Mouse (Mus musculus) embryonic facial prominence, embryonic 11.5 days (tissue): Measurements from ENCODE around the gene Hnrnpdl. TPM values are rescaled to one million over a fixed set of nuclear protein-coding genes. Genes with fewer than 3 reads are reported as not detected.
A peak's percentile ranks its signal among the peaks of the same experiment; 100 is the strongest.

Source experiments
- ATAC-seq: fragments of 200-750 bp; cut with Nextera tagmentation; replicated peaks from 2 replicates; pipeline ENCODE4 v1.8.0; 2017; ENCODE audit warnings: low read depth; ENCODE audit not compliant: insufficient number of reproducible peaks, low FRiP score, low TSS enrichment
- DNase-seq: peaks from one replicate; pipeline ENCODE4 v3.0.0-alpha.2; 2015; ENCODE audit warnings: low spot score
- H3K27ac ChIP-seq: fragments of 300-500 bp; sonication (generic); replicated peaks from 2 replicates; pipeline ENCODE4 v1.5.1; 2014; ENCODE audit warnings: mild to moderate bottlenecking, low read depth, low read length, control low read depth
- H3K27me3 ChIP-seq: fragments of 300-500 bp; sonication (generic); 2 replicates; pipeline ENCODE4 v1.6.1; 2014; ENCODE audit warnings: mild to moderate bottlenecking, low read length, moderate library complexity, mixed read lengths; ENCODE audit not compliant: control insufficient read depth, insufficient read depth
- H3K36me3 ChIP-seq: fragments of 300-500 bp; sonication (generic); replicated peaks from 2 replicates; pipeline ENCODE4 v1.6.1; 2014; ENCODE audit warnings: low read depth, mild to moderate bottlenecking, low read length, moderate library complexity, mixed read lengths; ENCODE audit not compliant: control insufficient read depth, insufficient read depth
- H3K4me1 ChIP-seq: fragments of 300-500 bp; sonication (generic); 2 replicates; pipeline ENCODE4 v1.6.1; 2014; ENCODE audit warnings: low read length, mixed read lengths; ENCODE audit not compliant: control insufficient read depth, insufficient read depth
- H3K4me2 ChIP-seq: fragments of 300-500 bp; sonication (generic); 2 replicates; pipeline ENCODE4 v1.6.1; 2014; ENCODE audit warnings: low read depth, mild to moderate bottlenecking, control low read depth, low read length, moderate library complexity
- H3K4me3 ChIP-seq: fragments of 300-500 bp; sonication (generic); 2 replicates; pipeline ENCODE4 v1.5.1; 2014; ENCODE audit warnings: low read depth, low read length, control low read depth
- H3K9ac ChIP-seq: fragments of 300-500 bp; sonication (generic); replicated peaks from 2 replicates; pipeline ENCODE4 v1.6.1; 2014; ENCODE audit warnings: mild to moderate bottlenecking, control low read depth, low read length
- H3K9me3 ChIP-seq: fragments of 300-500 bp; sonication (generic); replicated peaks from 2 replicates; pipeline ENCODE4 v1.6.1; 2016; ENCODE audit warnings: mild to moderate bottlenecking, low read length, inconsistent platforms, mixed read lengths; ENCODE audit not compliant: control insufficient read depth
- WGBS: fragments of 180-500 bp; shearing (Covaris S2); extraction: QIAGEN DNeasy Blood & Tissue Kit; methylation state at CpG from one replicate; pipeline ENCODE4 v1.1.7; 2014; 5-methylcytosine and 5-hydroxymethylcytosine counted together
- polyA plus RNA-seq: library from polyadenylated mRNA; unstranded; fragments of >200 nt; fragmentation: Nextera tagmentation; extraction: Ambion mirVana; gene quantifications from 2 replicates; pipeline ENCODE4 v1.2.1, GENCODE M21; 2014

Hnrnpdl gene
- 270 and 281 TPM in 2 replicates for polyA plus RNA-seq

DNA sequence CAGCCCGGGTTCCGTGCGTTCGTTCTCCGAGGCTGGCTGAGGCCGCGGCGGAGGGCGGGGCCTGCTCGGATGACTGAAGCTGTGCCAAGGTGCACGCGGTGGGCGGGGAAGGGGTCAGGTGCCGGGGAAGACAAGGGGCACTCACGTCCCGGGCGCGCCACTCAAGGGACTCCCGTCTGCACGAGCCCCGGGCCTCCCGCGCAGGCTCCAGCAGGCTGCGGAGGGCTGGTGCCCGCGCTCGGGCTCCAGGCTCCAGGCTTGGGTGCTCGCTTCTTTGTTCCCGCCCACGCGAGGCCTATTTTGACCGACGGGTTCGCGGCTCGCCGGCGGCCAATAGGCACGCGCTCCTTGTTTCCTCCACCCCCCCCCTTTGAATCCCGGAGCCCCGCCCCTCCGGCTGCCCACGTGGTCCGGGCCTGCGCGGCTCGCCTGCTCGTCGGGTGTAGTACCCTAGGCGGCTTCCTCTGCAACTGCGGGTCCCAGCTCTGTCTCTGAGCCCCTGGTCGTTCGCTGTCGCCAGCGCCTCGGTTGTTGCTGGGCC lies at the start of gene Hnrnpdl, which contains the start of gene Enoph1:
Hnrnpdl (minus strand) TSS at position 63 of the 541 bp plus-strand sequence.
Enoph1 (plus strand) TSS at position 384 of the 541 bp plus-strand sequence.
- peak; percentile 86 for ATAC-seq
- H3K36me3 ChIP-seq, result no peaks in the 10 kb centered on the region; the same call in 1 of the 2 replicates

DNA sequence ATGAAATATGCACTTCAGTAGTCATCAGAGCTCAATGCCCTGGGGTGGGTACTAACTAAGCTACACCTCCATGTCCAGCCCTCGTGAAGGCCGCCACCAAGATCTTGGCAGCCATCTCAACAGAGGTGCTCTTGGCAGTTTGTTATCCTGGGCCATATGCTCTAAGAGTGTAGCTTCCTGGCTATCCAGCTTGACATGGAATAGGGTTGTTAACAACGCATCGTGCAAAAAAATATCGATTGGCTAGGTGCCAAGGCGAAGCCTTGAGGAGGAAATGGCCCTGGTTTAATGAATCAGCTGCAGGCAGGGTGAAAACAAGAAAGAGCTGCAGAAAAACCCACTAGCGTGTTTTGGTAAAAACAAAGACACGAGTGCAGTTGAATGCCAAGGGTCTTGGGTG lies 45.6 kb upstream of the Hnrnpdl start:
- 84% methylated on average over 8 of the region's 8 CpGs for WGBS
- H3K27me3 ChIP-seq, result no peaks in the 10 kb centered on the region
- H3K4me3 ChIP-seq, result no peak overlapping the region
- H3K4me2 ChIP-seq, result no peak overlapping the region
- H3K36me3 ChIP-seq, result no peaks in the 10 kb centered on the region
- ATAC-seq (no peak), DNase-seq (no peak)
- no peaks in the 10 kb centered on the region; the same call in 1 of the 2 replicates for H3K4me1 ChIP-seq
- H3K9ac ChIP-seq, result no peak overlapping the region
- H3K27ac ChIP-seq, result no peak overlapping the region
- no peaks in the 10 kb centered on the region for H3K9me3 ChIP-seq

More for the DNA sequence above, at the start of gene Hnrnpdl, which contains the start of gene Enoph1:
- H3K4me1 ChIP-seq, result no peaks in the 10 kb centered on the region
- H3K9me3 ChIP-seq, result no peaks in the 10 kb centered on the region
- WGBS, result 0% methylated on average over 48 of the region's 57 CpGs
- DNase-seq, result peak; percentile 96
- no peaks in the 10 kb centered on the region for H3K27me3 ChIP-seq
- peak within 1 kb of the TSS; percentile 84 for H3K4me2 ChIP-seq
- peak within 1 kb of the TSS; percentile 87 for H3K4me3 ChIP-seq
- H3K27ac ChIP-seq, result peak within 1 kb of the TSS; percentile 97
- peak within 1 kb of the TSS; percentile 99 for H3K9ac ChIP-seq

GRCm38 (mm10) chr5:100083953-100084562 lies 44.6 kb upstream of the Hnrnpdl start:
- no peaks in the 10 kb centered on the region for H3K9me3 ChIP-seq
- no peak overlapping the region for H3K4me2 ChIP-seq
- H3K36me3 ChIP-seq, result no peaks in the 10 kb centered on the region
- H3K4me1 ChIP-seq, result no peaks in the 10 kb centered on the region; the same call in 1 of the 2 replicates
- DNase-seq (no peak), ATAC-seq (no peak)
- H3K9ac ChIP-seq, result no peak overlapping the region
- WGBS, result 69% methylated on average over 12 of the region's 12 CpGs
- no peaks in the 10 kb centered on the region for H3K27me3 ChIP-seq
- H3K4me3 ChIP-seq, result no peak overlapping the region
- H3K27ac ChIP-seq, result no peak overlapping the region

DNA sequence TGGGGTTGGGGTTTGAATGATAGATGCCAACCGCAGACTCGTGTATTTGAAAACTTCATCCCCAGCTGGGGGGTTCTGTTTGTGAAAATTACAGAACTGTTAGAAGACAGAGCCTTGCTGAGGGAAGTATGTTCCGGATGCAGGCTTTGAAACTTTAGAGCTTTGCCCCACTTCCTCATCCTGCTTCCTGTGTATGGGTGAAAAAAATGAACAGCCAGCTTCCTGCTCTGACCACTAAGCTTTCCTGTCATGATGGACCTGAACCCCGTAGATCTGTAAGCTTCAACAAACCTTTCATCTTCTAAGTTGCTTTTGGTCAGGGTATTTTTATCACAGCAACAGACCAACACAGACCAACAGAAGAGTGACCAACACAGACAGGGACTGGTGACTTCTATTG lies 42.5 kb upstream of the Hnrnpdl start:
- no peaks in the 10 kb centered on the region; the same call in 1 of the 2 replicates for H3K4me1 ChIP-seq

DNA sequence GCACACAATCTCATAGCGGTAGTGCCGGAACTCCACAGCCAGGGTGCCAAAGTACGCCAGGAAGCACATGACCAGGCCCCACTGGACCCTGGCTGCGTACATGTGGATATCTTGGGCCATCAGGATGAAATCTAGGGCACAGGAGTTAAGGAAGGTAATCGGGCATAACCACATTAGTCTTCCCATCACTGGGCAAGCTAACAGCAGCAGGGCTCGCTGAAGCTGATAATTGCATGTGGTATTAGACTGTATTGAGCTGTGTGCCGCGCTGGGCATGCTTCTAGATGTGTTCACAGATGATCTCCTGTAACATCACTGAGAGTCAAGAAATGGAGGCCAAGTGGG lies 40.4 kb upstream of the Hnrnpdl start:
- H3K4me1 ChIP-seq, result no peaks in the 10 kb centered on the region; the same call in 1 of the 2 replicates
- H3K9me3 ChIP-seq, result no peaks in the 10 kb centered on the region
- H3K27ac ChIP-seq, result no peak overlapping the region
- 0 out of 2 replicates have a peak overlapping the region, but pooled peaks have one; percentile 18 for H3K9ac ChIP-seq
- ATAC-seq (no peak), DNase-seq (no peak)
- H3K4me3 ChIP-seq, result no peak overlapping the region
- no peaks in the 10 kb centered on the region for H3K36me3 ChIP-seq
- H3K27me3 ChIP-seq, result no peaks in the 10 kb centered on the region
- WGBS, result 86% methylated on average over 8 of the region's 8 CpGs
- 0 out of 2 replicates have a peak overlapping the region, but pooled peaks have one; percentile 53 for H3K4me2 ChIP-seq

More for the DNA sequence above, 42.5 kb upstream of the Hnrnpdl start:
- H3K4me2 ChIP-seq, result no peak overlapping the region
- H3K27me3 ChIP-seq, result no peaks in the 10 kb centered on the region
- no peak overlapping the region for H3K9ac ChIP-seq
- WGBS, result 84% methylated on average over 4 of the region's 4 CpGs
- no peak for ATAC-seq
- no peaks in the 10 kb centered on the region for H3K9me3 ChIP-seq
- H3K4me3 ChIP-seq, result no peak overlapping the region
- no peak for DNase-seq
- no peaks in the 10 kb centered on the region for H3K36me3 ChIP-seq
- H3K27ac ChIP-seq, result no peak overlapping the region

DNA sequence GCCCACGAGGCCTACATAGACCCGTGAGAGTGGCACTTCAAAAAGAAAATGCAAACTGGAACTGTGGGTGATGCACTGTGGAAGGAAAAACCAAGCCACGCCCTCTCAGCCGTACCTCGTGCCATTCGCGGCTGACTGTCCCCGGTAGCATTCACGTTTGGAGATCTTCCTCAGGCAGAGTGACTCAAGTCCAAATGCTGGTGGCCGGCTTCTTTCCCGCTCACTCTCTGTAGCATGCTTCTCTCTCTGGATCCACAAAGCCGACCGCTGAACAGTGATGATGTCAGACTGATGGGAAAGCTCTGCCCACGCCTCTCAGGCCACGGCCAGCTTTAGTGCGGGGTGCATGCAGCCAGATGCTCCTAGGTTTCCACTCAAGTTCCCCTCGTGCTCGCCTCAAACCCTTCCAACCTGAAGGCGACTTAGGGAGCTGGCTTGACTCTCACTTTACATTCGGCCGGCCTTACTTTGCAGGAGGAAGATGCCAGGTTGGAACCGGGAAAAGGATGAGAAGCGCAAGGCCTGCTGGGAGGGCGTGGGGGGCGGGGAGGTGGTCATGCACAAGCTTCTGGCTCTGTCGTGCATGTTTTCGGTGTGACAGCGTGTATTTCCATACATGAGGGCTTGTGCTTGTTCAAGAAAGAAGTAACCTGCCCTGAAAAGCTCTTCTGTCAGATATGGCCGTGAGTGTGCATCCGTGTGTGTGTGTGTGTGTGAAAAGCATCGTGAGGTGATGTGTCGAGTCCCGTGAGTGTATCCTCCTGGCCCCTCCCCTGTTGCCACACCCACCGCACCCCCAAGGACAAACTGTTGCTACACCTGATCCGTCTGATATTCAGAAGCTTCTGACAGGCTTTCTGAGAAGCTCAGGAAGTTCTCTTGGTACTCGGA lies 39.8 kb upstream of the Hnrnpdl start:
- Histone ChIP-seq H3K4me1 (no peaks in the 10 kb centered on the region; the same call in 1 of the 2 replicates), H3K9ac (peak overlapping the region; percentile 52), H3K4me2 (peak overlapping the region; percentile 53), H3K4me3 (peak overlapping the region; percentile 29), H3K36me3 (no peaks in the 10 kb centered on the region), H3K27me3 (no peaks in the 10 kb centered on the region), H3K9me3 (no peaks in the 10 kb centered on the region), H3K27ac (no peak overlapping the region)
- DNase-seq, result peak; percentile 45
- ATAC-seq, result no peak; the same call in 1 of the 2 replicates
- 27% methylated on average over 36 of the region's 36 CpGs for WGBS

GRCm38 (mm10) chr5:100074571-100074970 lies 35.1 kb upstream of the Hnrnpdl start:
- WGBS, result 65% methylated on average over 4 of the region's 4 CpGs
- no peak for DNase-seq

More at GRCm38 (mm10) chr5:100074571-100074970, 35.1 kb upstream of the Hnrnpdl start:
- Histone ChIP-seq H3K9me3 (no peaks in the 10 kb centered on the region), H3K9ac (no peak overlapping the region), H3K4me2 (no peak overlapping the region), H3K36me3 (no peaks in the 10 kb centered on the region), H3K27me3 (no peaks in the 10 kb centered on the region), H3K4me1 (no peaks in the 10 kb centered on the region), H3K27ac (no peak overlapping the region), H3K4me3 (no peak overlapping the region)
- ATAC-seq, result no peak
